Mouse (Mus musculus) limb, embryonic 14.5 days (tissue): Measurements from ENCODE around the gene Slc3a1. TPM values are rescaled to one million over a fixed set of nuclear protein-coding genes. Genes with fewer than 3 reads are reported as not detected.

ENCODE experiments used
- ATAC-seq: fragments of 200-750 bp; cut with Nextera tagmentation; 2 replicates; pipeline ENCODE4 v1.8.0; 2017; ENCODE audit warnings: low read depth, moderate number of reproducible peaks, moderate TSS enrichment; ENCODE audit not compliant: low FRiP score
- DNase-seq: peaks from one replicate; pipeline ENCODE4 v3.0.0-alpha.2; 2015; ENCODE audit warnings: low spot score
- H3K27ac ChIP-seq: fragments of 300-500 bp; sonication (generic); replicated peaks from 2 replicates; pipeline ENCODE4 v1.5.1; 2014; ENCODE audit warnings: low read depth, mild to moderate bottlenecking, low read length, moderate library complexity, mixed read lengths
- H3K27me3 ChIP-seq: fragments of 300-500 bp; sonication (generic); 2 replicates; pipeline ENCODE4 v1.6.1; 2014; ENCODE audit warnings: low read length, mixed read lengths; ENCODE audit not compliant: control insufficient read depth, insufficient read depth
- H3K36me3 ChIP-seq: fragments of 300-500 bp; sonication (generic); 2 replicates; pipeline ENCODE4 v1.6.1; 2014; ENCODE audit warnings: mild to moderate bottlenecking, low read length, moderate library complexity, mixed read lengths; ENCODE audit not compliant: control insufficient read depth, insufficient read depth
- H3K4me1 ChIP-seq: fragments of 300-500 bp; sonication (generic); 2 replicates; pipeline ENCODE4 v1.6.1; 2014; ENCODE audit warnings: antibody characterized with exemption, low read length, mixed read lengths; ENCODE audit not compliant: control insufficient read depth, insufficient read depth
- H3K4me2 ChIP-seq: fragments of 300-500 bp; sonication (generic); replicated peaks from 2 replicates; pipeline ENCODE4 v1.6.1; 2014; ENCODE audit warnings: low read depth, mild to moderate bottlenecking, low read length, moderate library complexity; ENCODE audit not compliant: severe bottlenecking
- H3K4me3 ChIP-seq: fragments of 300-500 bp; sonication (generic); replicated peaks from 2 replicates; pipeline ENCODE4 v1.5.1; 2014; ENCODE audit warnings: low read length
- H3K9ac ChIP-seq: fragments of 300-500 bp; sonication (generic); 2 replicates; pipeline ENCODE4 v1.6.1; 2014; ENCODE audit warnings: mild to moderate bottlenecking, low read depth, low read length, moderate library complexity; ENCODE audit not compliant: severe bottlenecking
- H3K9me3 ChIP-seq: fragments of 300-500 bp; sonication (generic); 2 replicates; pipeline ENCODE4 v1.6.1; 2016; ENCODE audit warnings: low read length; ENCODE audit not compliant: control insufficient read depth
- POLR2A ChIP-seq: fragments of 200-500 bp; IDR thresholded peaks from 2 replicates; pipeline ENCODE4 v1.8.0; 2012; ENCODE audit warnings: inconsistent platforms, mild to moderate bottlenecking, moderate library complexity, borderline replicate concordance; ENCODE audit not compliant: insufficient read depth, insufficient read length; ENCODE audit errors: extremely low read depth
- WGBS: fragments of 180-500 bp; shearing (Covaris S2); extraction: QIAGEN DNeasy Blood & Tissue Kit; methylation state at CpG from one replicate; pipeline ENCODE4 v1.1.7; 2014; 5-methylcytosine and 5-hydroxymethylcytosine counted together
- polyA plus RNA-seq, 2 experiments: library from polyadenylated mRNA; depleted of rRNA in 1 of 2; stranded (reverse) in 1 of 2; unstranded in 1 of 2; fragments of >200 nt; fragmentation: Nextera tagmentation in 1 of 2; extraction: Ambion mirVana in 1 of 2; gene quantifications; 2 replicates each; pipeline versions ENCODE4 v1.2.1 to v1.2.3; 2012 to 2014

The Slc3a1 gene
- polyA plus RNA-seq, 2 experiments, result 0.23 to 0.84 TPM

- H3K36me3 ChIP-seq, result peaks cover 42% of the 10 kb centered on the region
Measured at GRCm38 (mm10) chr17:85074083-85074482, 45.9 kb downstream of the Slc3a1 start.

GRCm38 (mm10) chr17:85079276-85079675 is 51.1 kb downstream of the Slc3a1 start:
- Histone ChIP-seq H3K27me3 (no peaks in the 10 kb centered on the region), H3K27ac (no peak overlapping the region), H3K4me2 (no peak overlapping the region), H3K9me3 (no peaks in the 10 kb centered on the region), H3K9ac (no peak overlapping the region), H3K36me3 (peaks cover 36% of the 10 kb centered on the region), H3K4me1 (no peaks in the 10 kb centered on the region), H3K4me3 (no peak overlapping the region)
- ATAC-seq (no peak), DNase-seq (no peak)
- 91% methylated on average over 3 of the region's 3 CpGs for WGBS
- no peak for TF ChIP-seq POLR2A

More at GRCm38 (mm10) chr17:85074083-85074482, 45.9 kb downstream of the Slc3a1 start:
- Histone ChIP-seq H3K27me3 (no peaks in the 10 kb centered on the region), H3K4me1 (no peaks in the 10 kb centered on the region), H3K27ac (no peak overlapping the region), H3K4me3 (no peak overlapping the region), H3K9me3 (no peaks in the 10 kb centered on the region), H3K9ac (no peak overlapping the region), H3K4me2 (no peak overlapping the region)
- ATAC-seq (no peak), DNase-seq (no peak)
- TF ChIP-seq POLR2A, result no peak
- 93% methylated on average over 4 of the region's 4 CpGs for WGBS

GRCm38 (mm10) chr17:85080781-85081180 is 52.6 kb downstream of the Slc3a1 start:
- Histone ChIP-seq H3K4me1 (no peaks in the 10 kb centered on the region), H3K4me2 (no peak overlapping the region), H3K36me3 (peaks cover 30% of the 10 kb centered on the region), H3K4me3 (no peak overlapping the region), H3K27me3 (no peaks in the 10 kb centered on the region), H3K9ac (no peak overlapping the region), H3K27ac (no peak overlapping the region), H3K9me3 (no peaks in the 10 kb centered on the region)
- DNase-seq (no peak), ATAC-seq (no peak)
- no peak for TF ChIP-seq POLR2A
- WGBS, result 94% methylated on average over 11 of the region's 11 CpGs

- Histone ChIP-seq H3K27ac (no peak overlapping the region), H3K4me1 (peaks cover 5% of the 10 kb centered on the region; the same call in 1 of the 2 replicates)
- 89% methylated on average over 2 of the region's 2 CpGs for WGBS
Measured at GRCm38 (mm10) chr17:85085335-85085734, 57.2 kb downstream of the Slc3a1 start.

GRCm38 (mm10) chr17:85086501-85086900 is 58.3 kb downstream of the Slc3a1 start:
- Histone ChIP-seq H3K4me3 (no peak overlapping the region), H3K4me2 (no peak overlapping the region), H3K9ac (no peak overlapping the region), H3K9me3 (no peaks in the 10 kb centered on the region), H3K27me3 (no peaks in the 10 kb centered on the region), H3K27ac (no peak overlapping the region), H3K4me1 (peaks cover 5% of the 10 kb centered on the region; the same call in 1 of the 2 replicates), H3K36me3 (no peaks in the 10 kb centered on the region)
- WGBS, result 91% methylated on average over 1 of the region's 1 CpGs
- ATAC-seq, result no peak
- no peak for DNase-seq
- TF ChIP-seq POLR2A, result no peak

More at GRCm38 (mm10) chr17:85085335-85085734, 57.2 kb downstream of the Slc3a1 start:
- H3K4me3 ChIP-seq, result no peak overlapping the region
- no peaks in the 10 kb centered on the region for H3K9me3 ChIP-seq
- H3K9ac ChIP-seq, result no peak overlapping the region
- H3K36me3 ChIP-seq, result peaks cover 7% of the 10 kb centered on the region
- no peak overlapping the region for H3K4me2 ChIP-seq
- no peaks in the 10 kb centered on the region for H3K27me3 ChIP-seq
- DNase-seq (no peak), ATAC-seq (no peak)
- no peak for TF ChIP-seq POLR2A

GRCm38 (mm10) chr17:85087591-85087990 is 59.4 kb downstream of the Slc3a1 start:
- no peak overlapping the region for H3K4me3 ChIP-seq
- H3K4me2 ChIP-seq, result no peak overlapping the region
- TF ChIP-seq POLR2A, result no peak
- DNase-seq (no peak), ATAC-seq (no peak)
- H3K36me3 ChIP-seq, result no peaks in the 10 kb centered on the region
- no peak overlapping the region for H3K27ac ChIP-seq
- no peaks in the 10 kb centered on the region for H3K9me3 ChIP-seq
- peaks cover 5% of the 10 kb centered on the region; the same call in 1 of the 2 replicates for H3K4me1 ChIP-seq
- no peaks in the 10 kb centered on the region for H3K27me3 ChIP-seq
- H3K9ac ChIP-seq, result no peak overlapping the region
- 88% methylated on average over 5 of the region's 5 CpGs for WGBS
